Mouse (Mus musculus): ENCODE measurements around the gene Ddx6.

Ddx6 gene

DNA sequence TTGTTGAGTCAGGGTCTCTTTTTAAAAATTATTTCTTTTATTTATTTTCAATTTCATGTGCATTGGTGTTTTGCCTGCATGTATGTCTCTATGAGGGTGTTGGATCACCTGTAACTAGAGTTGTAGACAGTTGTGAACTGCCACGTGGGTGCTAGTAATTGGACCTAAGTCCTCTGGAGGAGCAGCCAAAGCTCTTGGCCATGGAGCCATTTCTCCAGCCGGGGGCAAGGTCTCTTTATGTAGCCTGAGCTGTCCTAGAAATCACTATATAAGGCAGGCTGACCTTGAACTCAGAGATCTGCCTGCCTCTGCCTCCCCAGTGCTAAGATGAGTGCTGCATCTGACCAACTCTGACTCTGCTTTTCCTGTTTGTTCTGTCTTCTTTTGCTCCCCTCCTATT lies 39.5 kb downstream of the Ddx6 start:
- no peak for DNase-seq

- peak; percentile 82 for DNase-seq
Observed at GRCm38 (mm10) chr9:44645481-44645880, 40.8 kb downstream of the Ddx6 start.

DNA sequence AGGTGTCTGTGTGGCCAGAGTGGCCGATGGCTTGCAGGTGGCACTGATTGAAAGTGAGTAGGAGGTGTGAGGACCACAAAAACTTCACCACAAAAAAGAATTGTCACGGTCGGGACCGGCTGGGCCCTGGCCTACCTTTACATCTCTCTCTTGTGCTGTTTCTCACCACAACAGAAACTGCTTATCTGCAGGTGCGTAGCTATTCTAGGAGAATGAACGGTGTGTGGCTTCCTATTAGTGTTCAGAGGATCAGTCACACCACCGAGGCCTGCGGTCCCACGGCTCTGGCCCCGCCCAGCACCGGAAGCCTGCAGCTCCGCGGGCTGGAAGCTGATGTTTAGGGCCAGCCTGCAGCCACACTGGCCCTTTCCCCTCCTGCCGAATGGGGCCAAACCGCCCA lies 41.2 kb downstream of the Ddx6 start:
- peak; percentile 40 for DNase-seq

- DNase-seq: no peak
Observed at GRCm38 (mm10) chr9:44646366-44646765, 41.7 kb downstream of the Ddx6 start.

GRCm38 (mm10) chr9:44647026-44647425 lies 42.3 kb downstream of the Ddx6 start:
- no peak for DNase-seq

DNA sequence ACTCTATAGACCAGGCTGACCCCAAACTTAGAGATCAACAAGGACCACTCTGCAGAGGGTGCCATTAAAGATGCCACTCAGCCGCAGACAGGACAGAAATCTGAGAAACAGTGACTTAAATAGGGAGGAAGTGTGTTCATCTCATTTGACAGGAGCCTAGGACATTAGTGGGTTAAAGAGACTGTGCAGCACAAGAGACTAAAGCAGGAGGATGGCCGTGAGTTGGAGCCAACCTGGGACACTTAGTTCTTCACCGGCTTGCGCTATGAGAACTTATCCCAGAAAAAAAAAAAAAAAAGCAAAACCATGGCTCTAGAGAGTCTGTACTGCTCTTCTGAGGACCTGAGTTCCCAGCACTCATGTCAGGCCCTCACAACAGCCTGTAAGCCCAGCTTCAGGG lies 43.0 kb downstream of the Ddx6 start:
- no peak for DNase-seq

DNA sequence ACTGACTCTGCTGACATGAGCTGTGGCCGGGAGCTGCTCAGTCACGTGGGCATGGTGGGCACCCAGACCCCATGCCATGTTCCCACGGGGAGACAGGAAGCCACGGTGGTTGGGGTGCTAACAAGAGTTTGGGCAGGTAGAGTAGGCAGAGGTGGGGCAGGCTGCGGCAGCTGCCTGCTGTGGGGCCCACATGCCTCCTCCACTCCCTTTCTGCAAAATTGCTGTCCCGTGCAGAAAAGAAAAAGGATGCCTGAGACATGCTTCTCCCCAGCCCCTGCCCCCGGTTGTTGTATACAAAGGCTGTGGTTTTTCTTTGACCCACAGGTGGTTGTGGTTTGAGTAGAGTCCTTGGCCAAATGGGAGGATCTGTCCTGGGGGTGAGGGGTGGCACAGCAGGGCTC lies 44.2 kb downstream of the Ddx6 start:
- DNase-seq: no peak

DNA sequence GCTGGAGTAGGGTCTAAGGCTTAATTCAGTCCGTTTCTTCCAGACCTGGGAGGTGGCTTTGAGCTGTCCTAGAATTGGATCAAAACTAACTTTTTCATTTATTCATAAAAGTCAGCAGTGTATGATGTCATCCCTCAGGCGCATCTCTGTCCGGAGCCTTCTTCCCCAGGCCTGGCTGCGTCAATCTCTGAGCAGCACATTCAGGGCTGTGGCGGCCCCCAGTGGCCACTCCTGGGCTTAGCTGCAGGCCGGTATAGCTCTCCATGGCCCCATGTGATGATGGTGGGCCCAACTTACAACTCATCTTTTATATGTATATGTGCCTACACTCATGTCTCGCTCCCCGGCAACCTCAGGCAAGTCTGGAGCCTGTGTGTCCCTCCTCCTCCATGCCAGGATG lies 47.3 kb downstream of the Ddx6 start:
- peak; percentile 83 for DNase-seq

GRCm38 (mm10) chr9:44653896-44654295 lies 49.2 kb downstream of the Ddx6 start:
- no peak for DNase-seq

DNA sequence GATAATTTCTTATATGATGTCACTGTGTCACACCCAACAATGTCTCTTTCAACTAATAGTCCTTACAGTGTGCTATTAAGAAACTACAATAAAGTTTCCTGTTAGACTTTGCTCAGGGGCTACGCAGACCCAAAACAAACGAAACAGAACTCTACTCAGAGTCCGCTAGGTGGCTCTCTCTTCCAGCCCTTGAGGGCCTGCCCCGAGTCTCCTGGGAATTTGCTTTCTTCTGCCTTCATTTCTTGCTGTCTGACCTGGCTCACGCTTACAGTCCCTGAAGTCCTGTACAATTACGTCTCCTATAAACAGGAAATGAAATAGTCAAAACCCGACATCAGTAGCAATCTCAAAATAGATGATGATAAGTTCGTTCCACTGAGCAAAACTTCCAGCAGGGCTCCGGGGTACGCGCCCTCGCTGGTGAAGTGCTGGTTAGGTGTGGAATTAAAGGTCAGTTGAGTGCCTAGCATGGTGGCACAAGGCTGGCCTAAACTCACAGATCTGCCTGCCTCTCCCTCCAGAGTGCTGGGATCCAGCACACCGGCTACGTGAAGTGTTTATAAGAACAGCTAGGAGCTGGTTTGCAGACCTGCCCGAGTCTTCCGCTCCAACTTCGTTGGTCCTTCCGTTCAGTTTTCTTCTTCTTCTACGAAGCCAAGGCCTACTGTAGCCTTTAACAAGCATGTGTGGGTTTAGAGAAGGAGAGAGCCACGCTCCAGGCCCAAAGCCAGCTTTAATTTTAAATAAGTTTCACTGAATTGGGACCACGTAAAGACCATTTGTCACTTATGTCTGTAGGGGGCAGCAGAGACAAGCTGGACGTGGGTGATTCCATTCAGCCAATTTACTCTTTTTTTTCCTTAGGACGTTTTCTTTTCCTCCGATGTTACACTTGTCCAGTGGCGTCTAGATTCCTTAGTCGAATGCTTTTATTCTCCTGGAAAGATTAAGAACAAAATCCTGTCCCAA lies 50.7 kb downstream of the Ddx6 start:
- DNase-seq: peak; percentile 72

GRCm38 (mm10) chr9:44663706-44664105 lies 59.0 kb downstream of the Ddx6 start:
- DNase-seq: no peak

- no peak for DNase-seq
Observed at GRCm38 (mm10) chr9:44671416-44671815, 66.7 kb downstream of the Ddx6 start.

DNA sequence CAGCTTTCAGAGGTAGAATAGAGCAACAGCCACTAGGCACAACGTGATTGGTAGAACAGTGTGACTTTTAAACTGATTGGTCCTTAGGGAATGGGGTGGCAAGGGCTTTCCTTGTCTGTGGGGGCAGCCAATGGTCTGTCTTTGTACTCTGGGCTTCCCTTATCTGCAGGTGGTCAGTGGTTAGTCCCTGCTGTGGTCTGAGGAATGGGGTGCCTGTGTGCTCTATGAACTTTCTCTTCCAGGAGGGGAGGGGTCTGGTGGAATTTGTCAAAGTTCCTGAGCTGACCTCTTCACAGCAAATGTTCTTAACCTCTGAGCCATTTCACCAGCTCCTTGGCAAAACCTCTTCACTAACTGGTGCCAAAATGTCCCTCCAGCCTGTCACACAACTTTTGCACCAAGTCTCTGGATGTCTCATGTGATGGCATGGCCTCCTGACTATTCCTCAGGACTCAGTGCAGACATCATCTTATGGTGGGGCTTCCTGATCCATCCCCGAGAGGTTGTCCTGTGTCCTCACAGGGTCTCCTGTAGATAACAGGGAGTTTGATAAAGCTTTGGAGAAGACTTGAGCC lies 67.7 kb downstream of the Ddx6 start:
- DNase-seq: no peak

DNA sequence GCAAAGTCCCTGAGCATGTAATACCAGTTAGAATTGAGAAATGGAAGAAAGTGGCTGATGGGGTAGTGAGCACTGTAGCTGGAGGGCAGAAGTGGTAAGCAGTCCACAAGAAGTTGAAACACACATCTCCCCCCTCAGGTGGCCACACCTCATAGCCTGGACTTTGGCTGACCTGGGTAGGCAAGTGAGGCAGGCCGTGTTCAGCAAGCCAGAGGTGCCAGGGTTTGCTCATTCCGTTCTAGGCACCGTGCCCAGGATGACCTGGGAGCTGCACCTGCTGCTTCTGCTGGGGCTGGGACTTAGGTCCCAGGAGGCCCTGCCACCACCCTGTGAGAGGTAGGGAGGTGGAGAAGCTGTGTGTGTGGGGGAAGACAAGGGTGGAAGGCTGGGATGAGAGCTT lies 68.3 kb downstream of the Ddx6 start, which contains the start of gene Treh:
Gene Treh, plus strand, starts transcription at position 229 of the 400 bp plus-strand sequence.
- DNase-seq: no peak

- no peak for DNase-seq
Observed at GRCm38 (mm10) chr9:44678288-44678871, 73.7 kb downstream of the Ddx6 start.

- no peak for DNase-seq
Observed at GRCm38 (mm10) chr9:44679565-44679964, 74.9 kb downstream of the Ddx6 start.

DNA sequence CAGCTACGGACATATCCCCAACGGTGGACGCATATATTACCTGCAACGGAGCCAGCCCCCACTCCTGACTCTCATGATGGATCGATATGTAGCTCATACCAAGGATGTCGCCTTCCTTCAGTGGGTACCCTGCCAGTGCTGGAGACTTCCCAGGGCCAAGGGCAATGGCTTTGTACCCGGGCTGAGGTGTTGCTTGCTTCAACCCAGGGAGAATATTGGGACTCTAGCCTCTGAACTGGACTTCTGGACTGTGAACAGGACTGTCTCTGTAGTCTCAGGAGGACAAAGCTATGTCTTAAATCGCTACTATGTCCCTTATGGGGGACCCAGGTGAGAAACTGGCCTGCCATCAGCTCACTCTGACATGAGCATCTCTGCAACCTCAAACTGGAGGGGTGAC lies 78.4 kb downstream of the Ddx6 start:
- DNase-seq: no peak

DNA sequence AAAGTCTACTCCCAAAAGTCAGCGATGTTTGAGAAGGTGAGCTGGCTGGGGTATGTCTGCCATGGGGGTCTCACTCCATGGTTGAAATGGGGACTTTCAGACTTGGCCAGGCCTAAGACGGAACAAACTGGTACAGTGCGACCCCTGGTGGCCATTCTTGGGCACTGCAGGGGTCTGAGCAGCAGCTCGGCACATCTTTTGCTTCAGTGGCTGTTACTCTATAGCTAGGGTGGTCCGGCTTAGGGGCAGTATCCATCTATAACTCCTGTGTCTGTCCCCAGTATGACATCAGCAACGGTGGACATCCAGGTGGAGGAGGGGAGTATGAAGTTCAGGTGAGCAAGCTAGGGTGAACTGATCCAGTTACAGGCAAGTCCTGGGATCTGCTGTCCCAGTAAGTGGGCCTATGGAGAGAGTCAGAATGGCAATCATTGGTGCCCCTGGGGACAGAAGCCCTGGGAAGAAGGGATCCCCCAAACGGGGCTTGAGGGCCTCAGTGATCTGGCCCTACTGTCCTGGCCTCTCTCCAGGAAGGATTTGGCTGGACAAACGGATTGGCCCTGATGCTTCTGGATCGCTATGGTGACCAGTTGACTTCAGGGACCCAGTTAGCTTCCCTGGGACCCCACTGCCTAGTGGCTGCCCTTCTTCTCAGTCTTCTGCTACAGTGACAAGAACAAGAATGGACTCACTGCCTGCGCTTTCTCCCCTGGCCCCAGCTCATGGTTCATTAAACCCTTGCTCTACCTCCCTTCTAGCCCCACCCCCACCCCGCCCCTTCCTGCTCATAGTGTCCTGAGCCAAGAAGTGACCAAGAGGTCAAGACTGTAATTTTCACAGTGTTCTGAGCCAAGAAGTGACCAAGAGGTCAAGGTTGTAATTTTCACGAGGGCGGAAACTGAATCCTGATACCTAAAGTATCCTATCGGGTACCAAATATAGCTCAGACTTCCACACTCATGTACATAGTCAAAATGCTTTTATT lies 80.9 kb downstream of the Ddx6 start:
- DNase-seq: peak; percentile 80

- no peak for DNase-seq
Observed at GRCm38 (mm10) chr9:44686638-44687037, 81.9 kb downstream of the Ddx6 start.

- no peak for DNase-seq
Observed at GRCm38 (mm10) chr9:44688013-44688412, 83.3 kb downstream of the Ddx6 start.

All from lung, postnatal 14 days (tissue).